Mouse (Mus musculus): Measurements from ENCODE around the gene Wfdc8. TPM values are rescaled to one million over a fixed set of nuclear protein-coding genes. Genes with fewer than 3 reads are reported as not detected.
"Not testable (repeated sequence)": the region's sequence is repeated elsewhere in the genome, so short reads cannot be mapped to it uniquely, and the experiment has no call there.

Wfdc8 gene
- not detected for total RNA-seq (2018; cell fraction: chromatin; rRNA removed)
- total RNA-seq (2018; cell fraction: cytosol; rRNA removed), result not detected
- not detected for total RNA-seq (2018; cell fraction: nucleus; rRNA removed)
- not detected in 3 replicates for polyA plus RNA-seq (2018)

GRCm38 (mm10) chr2:164613471-164613870 lies at the start of gene Wfdc8, which contains the start of gene Wfdc6b:
Gene Wfdc8, minus strand, starts transcription at chr2:164613626.
Gene Wfdc6b, plus strand, starts transcription at chr2:164613522.
- 73% methylated on average over 6 of the region's 8 CpGs for WGBS (ENCODE audit: missing documents)
- not testable (repeated sequence) for H3K36me3 ChIP-seq (ENCODE audit: inconsistent target); H3K27ac ChIP-seq; H3K4me3 ChIP-seq (ENCODE audit: inconsistent target); H3K79me2 ChIP-seq (ENCODE audit: inconsistent target)

GRCm38 (mm10) chr2:164656483-164656882 lies 43.1 kb upstream of the Wfdc8 start, which contains the start of gene Wfdc9:
Gene Wfdc9, minus strand, starts transcription at chr2:164656583.
- Histone ChIP-seq H3K36me3 (ENCODE audit: inconsistent target) (no peaks in the 10 kb centered on the region), H3K79me2 (ENCODE audit: inconsistent target) (no peaks in the 10 kb centered on the region), H3K4me3 (ENCODE audit: inconsistent target) (no peak within 1 kb of the TSS), H3K27ac (no peak within 1 kb of the TSS)
- 76% methylated on average over 9 of the region's 9 CpGs for WGBS (ENCODE audit: missing documents)

GRCm38 (mm10) chr2:164655858-164656257 lies 42.4 kb upstream of the Wfdc8 start, which contains the start of gene Wfdc10:
Gene Wfdc10, plus strand, starts transcription at chr2:164656046.
- Histone ChIP-seq H3K4me3 (ENCODE audit: inconsistent target) (no peak within 1 kb of the TSS), H3K36me3 (ENCODE audit: inconsistent target) (no peaks in the 10 kb centered on the region), H3K79me2 (ENCODE audit: inconsistent target) (no peaks in the 10 kb centered on the region), H3K27ac (no peak within 1 kb of the TSS)
- 9% methylated on average over 11 of the region's 11 CpGs for WGBS (ENCODE audit: missing documents)

- Histone ChIP-seq H3K36me3 (ENCODE audit: inconsistent target) (no peaks in the 10 kb centered on the region), H3K4me3 (ENCODE audit: inconsistent target) (no peak overlapping the region), H3K27ac (no peak overlapping the region), H3K79me2 (ENCODE audit: inconsistent target) (no peaks in the 10 kb centered on the region)
- 92% methylated on average over 13 of the region's 13 CpGs for WGBS (ENCODE audit: missing documents)
Measured at GRCm38 (mm10) chr2:164641881-164642673, 28.7 kb upstream of the Wfdc8 start.

GRCm38 (mm10) chr2:164641129-164641528 lies 27.7 kb upstream of the Wfdc8 start:
- H3K79me2 ChIP-seq (ENCODE audit: inconsistent target), result no peaks in the 10 kb centered on the region
- 5% methylated on average over 6 of the region's 7 CpGs for WGBS (ENCODE audit: missing documents)
- peak overlapping the region; percentile 28; the same call in 1 of the 2 replicates for H3K27ac ChIP-seq
- no peaks in the 10 kb centered on the region for H3K36me3 ChIP-seq (ENCODE audit: inconsistent target)
- H3K4me3 ChIP-seq (ENCODE audit: inconsistent target), result no peak overlapping the region

GRCm38 (mm10) chr2:164638696-164639095 lies 25.3 kb upstream of the Wfdc8 start, which contains the start of gene Wfdc16:
Gene Wfdc16, minus strand, starts transcription at chr2:164638796.
- Histone ChIP-seq H3K27ac (no peak within 1 kb of the TSS), H3K79me2 (ENCODE audit: inconsistent target) (no peaks in the 10 kb centered on the region), H3K4me3 (ENCODE audit: inconsistent target) (no peak within 1 kb of the TSS), H3K36me3 (ENCODE audit: inconsistent target) (no peaks in the 10 kb centered on the region)
- 95% methylated on average over 3 of the region's 3 CpGs for WGBS (ENCODE audit: missing documents)

GRCm38 (mm10) chr2:164635266-164635665 lies 21.8 kb upstream of the Wfdc8 start:
- H3K4me3 ChIP-seq (ENCODE audit: inconsistent target), result no peak overlapping the region
- WGBS (ENCODE audit: missing documents), result 94% methylated on average over 9 of the region's 9 CpGs
- no peak overlapping the region for H3K27ac ChIP-seq
- H3K36me3 ChIP-seq (ENCODE audit: inconsistent target), result no peaks in the 10 kb centered on the region
- H3K79me2 ChIP-seq (ENCODE audit: inconsistent target), result no peaks in the 10 kb centered on the region

GRCm38 (mm10) chr2:164621775-164622174 lies 8.3 kb upstream of the Wfdc8 start:
- Histone ChIP-seq H3K27ac (no peak overlapping the region), H3K79me2 (ENCODE audit: inconsistent target) (no peaks in the 10 kb centered on the region), H3K4me3 (ENCODE audit: inconsistent target) (no peak overlapping the region), H3K36me3 (ENCODE audit: inconsistent target) (no peaks in the 10 kb centered on the region)
- 70% methylated on average over 4 of the region's 4 CpGs for WGBS (ENCODE audit: missing documents)

- Histone ChIP-seq H3K4me3 (ENCODE audit: inconsistent target) (no peak overlapping the region), H3K27ac (no peak overlapping the region), H3K79me2 (ENCODE audit: inconsistent target) (no peaks in the 10 kb centered on the region), H3K36me3 (ENCODE audit: inconsistent target) (no peaks in the 10 kb centered on the region)
- 89% methylated on average over 5 of the region's 5 CpGs for WGBS (ENCODE audit: missing documents)
Measured at GRCm38 (mm10) chr2:164619050-164619449, 5.6 kb upstream of the Wfdc8 start.

GRCm38 (mm10) chr2:164615386-164615785 lies 2.0 kb upstream of the Wfdc8 start:
- H3K79me2 ChIP-seq (ENCODE audit: inconsistent target), result no peaks in the 10 kb centered on the region
- H3K4me3 ChIP-seq (ENCODE audit: inconsistent target), result no peak overlapping the region
- 96% methylated on average over 3 of the region's 3 CpGs for WGBS (ENCODE audit: missing documents)
- no peak overlapping the region for H3K27ac ChIP-seq
- no peaks in the 10 kb centered on the region for H3K36me3 ChIP-seq (ENCODE audit: inconsistent target)

GRCm38 (mm10) chr2:164608781-164609180 lies 4.6 kb downstream of the Wfdc8 start:
- no peak overlapping the region for H3K27ac ChIP-seq
- 71% methylated on average over 6 of the region's 6 CpGs for WGBS (ENCODE audit: missing documents)

GRCm38 (mm10) chr2:164604411-164604810 lies 9.0 kb downstream of the Wfdc8 start:
- no peaks in the 10 kb centered on the region for H3K79me2 ChIP-seq (ENCODE audit: inconsistent target)
- H3K36me3 ChIP-seq (ENCODE audit: inconsistent target), result no peaks in the 10 kb centered on the region
- no peak overlapping the region for H3K27ac ChIP-seq
- H3K4me3 ChIP-seq (ENCODE audit: inconsistent target), result no peak overlapping the region
- WGBS (ENCODE audit: missing documents), result 93% methylated on average over 8 of the region's 8 CpGs

More at GRCm38 (mm10) chr2:164608781-164609180, 4.6 kb downstream of the Wfdc8 start:
- H3K79me2 ChIP-seq (ENCODE audit: inconsistent target), result no peaks in the 10 kb centered on the region
- no peaks in the 10 kb centered on the region for H3K36me3 ChIP-seq (ENCODE audit: inconsistent target)
- no peak overlapping the region for H3K4me3 ChIP-seq (ENCODE audit: inconsistent target)

- H3K79me2 ChIP-seq (ENCODE audit: inconsistent target), result no peaks in the 10 kb centered on the region
- H3K4me3 ChIP-seq (ENCODE audit: inconsistent target), result no peak overlapping the region
- no peak overlapping the region for H3K27ac ChIP-seq
- WGBS (ENCODE audit: missing documents), result 93% methylated on average over 3 of the region's 3 CpGs
- H3K36me3 ChIP-seq (ENCODE audit: inconsistent target), result no peaks in the 10 kb centered on the region
Measured at GRCm38 (mm10) chr2:164603482-164603881, 9.9 kb downstream of the Wfdc8 start.

GRCm38 (mm10) chr2:164600179-164600578 lies 13.2 kb downstream of the Wfdc8 start:
- H3K36me3 ChIP-seq (ENCODE audit: inconsistent target), result no peaks in the 10 kb centered on the region
- WGBS (ENCODE audit: missing documents), result 77% methylated on average over 3 of the region's 3 CpGs
- H3K79me2 ChIP-seq (ENCODE audit: inconsistent target), result no peaks in the 10 kb centered on the region
- H3K27ac ChIP-seq, result no peak overlapping the region
- no peak overlapping the region for H3K4me3 ChIP-seq (ENCODE audit: inconsistent target)

GRCm38 (mm10) chr2:164593494-164593893 lies 19.9 kb downstream of the Wfdc8 start, which contains the start of gene Eppin:
Gene Eppin, minus strand, starts transcription at chr2:164593594.
- H3K27ac ChIP-seq, result no peak within 1 kb of the TSS
- no peak within 1 kb of the TSS for H3K4me3 ChIP-seq (ENCODE audit: inconsistent target)
- 92% methylated on average over 4 of the region's 4 CpGs for WGBS (ENCODE audit: missing documents)
- no peaks in the 10 kb centered on the region for H3K79me2 ChIP-seq (ENCODE audit: inconsistent target)
- H3K36me3 ChIP-seq (ENCODE audit: inconsistent target), result no peaks in the 10 kb centered on the region

All from macrophage (primary cell).